Mouse (Mus musculus) brain, embryonic 14.5 days (tissue): ENCODE measurements around the gene Timm22. TPM values are rescaled to one million over a fixed set of nuclear protein-coding genes. Genes with fewer than 3 reads are reported as not detected.
A peak's percentile ranks its signal among the peaks of the same experiment; 100 is the strongest.

Experiments
- DNase-seq: peaks from one replicate; pipeline ENCODE4 v3.0.0-alpha.2; 2011; ENCODE audit warnings: low read depth
- CTCF ChIP-seq: fragments of 200-500 bp; IDR thresholded peaks from 2 replicates; pipeline ENCODE4 v1.5.1; 2012; ENCODE audit warnings: inconsistent platforms, mild to moderate bottlenecking, moderate library complexity, borderline replicate concordance; ENCODE audit not compliant: insufficient read depth, insufficient read length; ENCODE audit errors: extremely low read depth
- POLR2A ChIP-seq: fragments of 200-500 bp; IDR thresholded peaks from 2 replicates; pipeline ENCODE4 v1.6.1; 2012; ENCODE audit warnings: mild to moderate bottlenecking, inconsistent platforms, borderline replicate concordance; ENCODE audit not compliant: poor library complexity, insufficient read depth, insufficient read length, severe bottlenecking; ENCODE audit errors: extremely low read depth
- polyA plus RNA-seq: library from polyadenylated mRNA; depleted of rRNA; stranded (reverse); fragments of >200 nt; gene quantifications from 2 replicates; pipeline ENCODE4 v1.2.3, GENCODE M21; 2012

Gene Timm22
- polyA plus RNA-seq, 1 experiment: 36.8 TPM

- TF ChIP-seq POLR2A (no peak), CTCF (no peak)
- peak; percentile 47 for DNase-seq
These were observed 32.1 kb upstream of the Timm22 start for GRCm38 (mm10) chr11:76374491-76375185.

GRCm38 (mm10) chr11:76376425-76376824 lies 30.3 kb upstream of the Timm22 start:
- DNase-seq: no peak
- no peak for TF ChIP-seq CTCF

- no peak for DNase-seq
- TF ChIP-seq CTCF: no peak
These were observed 26.7 kb upstream of the Timm22 start for GRCm38 (mm10) chr11:76379921-76380544.

GRCm38 (mm10) chr11:76381201-76381885 lies 25.4 kb upstream of the Timm22 start:
- DNase-seq: no peak

GRCm38 (mm10) chr11:76382711-76383324 lies 23.9 kb upstream of the Timm22 start:
- TF ChIP-seq POLR2A: no peak
- TF ChIP-seq CTCF: no peak
- DNase-seq: peak; percentile 82

More at GRCm38 (mm10) chr11:76381201-76381885, 25.4 kb upstream of the Timm22 start:
- TF ChIP-seq POLR2A (no peak), CTCF (no peak)

- DNase-seq: peak; percentile 82
These were observed 22.4 kb upstream of the Timm22 start for GRCm38 (mm10) chr11:76384307-76384706.

GRCm38 (mm10) chr11:76385017-76385416 lies 21.7 kb upstream of the Timm22 start:
- DNase-seq: peak; percentile 91
- no peak for TF ChIP-seq POLR2A
- no peak for TF ChIP-seq CTCF

More at GRCm38 (mm10) chr11:76384307-76384706, 22.4 kb upstream of the Timm22 start:
- TF ChIP-seq CTCF (no peak), POLR2A (no peak)

- no peak for DNase-seq
- TF ChIP-seq CTCF (no peak), POLR2A (no peak)
These were observed 21.0 kb upstream of the Timm22 start for GRCm38 (mm10) chr11:76385746-76386145.

- peak; percentile 38; the same call in 1 of the 2 replicates for TF ChIP-seq CTCF
- TF ChIP-seq POLR2A: no peak
- no peak for DNase-seq
These were observed 19.7 kb upstream of the Timm22 start for GRCm38 (mm10) chr11:76387097-76387496.

- DNase-seq: peak; percentile 79
- TF ChIP-seq POLR2A: no peak
- TF ChIP-seq CTCF: no peak
These were observed 18.0 kb upstream of the Timm22 start for GRCm38 (mm10) chr11:76388711-76389110.

GRCm38 (mm10) chr11:76392532-76392931 lies 14.2 kb upstream of the Timm22 start:
- TF ChIP-seq CTCF (peak; percentile 4; the same call in 1 of the 2 replicates), POLR2A (no peak)
- no peak for DNase-seq

GRCm38 (mm10) chr11:76392996-76393395 lies 13.8 kb upstream of the Timm22 start:
- TF ChIP-seq POLR2A (no peak), CTCF (no peak)

More at GRCm38 (mm10) chr11:76392996-76393395, 13.8 kb upstream of the Timm22 start:
- no peak for DNase-seq
